Mouse (Mus musculus) 416B (cell line): ENCODE measurements around the gene Fam186b.

ENCODE experiments used
- DNase-seq: peaks from one replicate; pipeline ENCODE4 v3.0.0; 2011; ENCODE audit warnings: low read depth

The Fam186b gene

DNA sequence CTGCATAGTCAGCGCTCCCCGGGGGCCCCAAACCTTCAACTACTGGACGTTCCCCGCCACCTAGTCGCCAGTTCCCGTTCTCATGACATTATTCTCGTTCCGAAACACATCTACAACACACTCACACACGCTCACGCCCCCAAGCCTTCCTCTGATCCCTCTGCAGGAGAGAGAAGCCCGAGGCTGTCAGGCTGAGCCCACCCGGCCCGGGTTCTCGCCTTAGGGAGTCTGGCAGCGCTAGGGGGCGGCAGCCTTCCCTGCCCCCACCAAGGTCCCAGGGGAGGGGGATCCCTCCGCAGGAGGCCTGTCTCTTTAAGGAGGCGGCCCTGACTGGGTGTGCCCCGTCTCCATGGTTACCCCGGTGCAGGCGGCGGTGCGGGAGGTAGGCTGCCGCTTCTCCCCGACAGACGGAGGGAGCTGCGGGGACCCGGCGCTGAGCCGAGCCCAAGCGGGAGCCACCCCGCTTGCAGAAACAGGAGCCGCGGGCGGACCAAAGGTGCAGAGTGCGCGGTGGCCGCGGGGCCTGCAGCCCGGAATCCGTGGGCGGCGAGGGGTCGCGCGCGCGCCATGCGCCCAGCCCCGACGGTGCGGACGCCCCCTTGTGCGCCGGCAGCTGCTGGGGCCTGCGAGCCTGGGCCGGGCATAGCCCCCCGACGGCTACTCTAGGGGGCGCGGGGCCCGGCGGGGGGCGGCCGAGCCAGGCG, 71.3 kb downstream of the Fam186b start, which contains the start of gene Kcnh3:
Gene Kcnh3, plus strand, starts transcription at position 654 of the 704 bp plus-strand sequence.
- DNase-seq = no peak

DNA sequence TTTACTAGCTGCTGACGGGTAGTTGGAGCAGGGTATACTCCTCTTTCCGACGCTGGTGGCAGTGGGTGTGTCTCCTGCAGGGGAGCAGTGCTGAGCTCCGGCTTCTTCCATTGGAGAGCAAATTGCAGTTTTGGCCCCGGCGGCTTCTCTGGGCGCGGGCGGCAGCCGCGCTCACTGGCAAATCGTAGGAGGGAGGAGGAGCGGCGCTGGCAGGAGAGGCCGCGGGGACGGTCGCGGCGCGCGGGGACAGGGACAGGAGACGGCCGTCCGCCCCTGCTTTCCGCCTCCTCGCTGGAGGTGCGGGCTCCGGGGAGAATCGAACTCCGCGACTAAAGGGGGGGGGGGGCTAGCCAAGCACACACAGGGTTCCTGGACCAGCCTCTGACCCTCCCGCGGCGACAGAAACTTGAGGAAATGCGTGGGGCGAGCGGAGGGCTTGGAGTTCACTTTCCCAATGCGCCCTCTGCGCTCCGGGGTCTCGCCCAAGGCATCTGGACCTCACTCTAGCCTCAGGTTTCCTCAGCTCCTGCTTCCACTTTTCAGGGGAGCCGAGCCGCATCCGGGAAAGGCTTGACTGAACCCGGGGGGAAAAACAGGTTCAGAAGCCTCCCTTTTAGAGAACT, 72.0 kb downstream of the Fam186b start:
- DNase-seq = no peak

DNA sequence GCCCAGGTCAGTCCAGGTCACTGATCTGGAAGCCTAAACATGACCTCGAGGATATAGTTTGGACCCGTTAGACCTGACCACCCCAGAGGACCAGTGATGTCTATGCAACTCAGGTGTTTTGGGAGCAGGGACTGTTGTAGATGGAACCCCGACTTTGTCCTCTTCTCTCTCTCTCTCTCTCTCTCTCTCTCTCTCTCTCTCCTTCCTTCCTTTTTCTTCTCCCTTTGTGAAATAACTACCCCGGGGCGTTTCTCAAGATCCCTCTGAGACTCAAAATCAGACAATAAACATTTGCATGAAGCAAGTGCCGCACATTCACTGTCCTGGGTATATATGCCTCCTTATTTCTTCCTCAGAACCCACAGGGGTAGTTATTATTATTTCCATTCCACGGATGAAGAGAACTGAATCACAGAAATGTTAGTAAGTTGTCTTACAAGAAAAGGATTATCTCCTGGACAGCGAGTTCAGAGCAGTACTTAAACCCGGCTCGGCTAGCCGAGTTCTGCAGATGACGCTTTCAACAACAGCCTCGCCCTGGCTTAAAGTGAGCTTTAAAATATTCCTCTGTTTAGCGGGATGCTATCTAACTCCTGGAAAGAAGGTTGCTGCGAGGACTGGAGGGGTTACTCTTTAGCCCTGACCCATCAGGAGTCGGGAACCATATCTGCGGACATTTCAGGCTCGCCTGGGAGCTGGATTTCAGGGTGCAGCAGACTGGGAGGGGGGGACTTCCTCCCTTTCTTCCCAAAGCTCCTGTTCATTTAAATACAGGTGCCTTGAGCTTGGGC, 72.7 kb downstream of the Fam186b start:
- no peak for DNase-seq

DNA sequence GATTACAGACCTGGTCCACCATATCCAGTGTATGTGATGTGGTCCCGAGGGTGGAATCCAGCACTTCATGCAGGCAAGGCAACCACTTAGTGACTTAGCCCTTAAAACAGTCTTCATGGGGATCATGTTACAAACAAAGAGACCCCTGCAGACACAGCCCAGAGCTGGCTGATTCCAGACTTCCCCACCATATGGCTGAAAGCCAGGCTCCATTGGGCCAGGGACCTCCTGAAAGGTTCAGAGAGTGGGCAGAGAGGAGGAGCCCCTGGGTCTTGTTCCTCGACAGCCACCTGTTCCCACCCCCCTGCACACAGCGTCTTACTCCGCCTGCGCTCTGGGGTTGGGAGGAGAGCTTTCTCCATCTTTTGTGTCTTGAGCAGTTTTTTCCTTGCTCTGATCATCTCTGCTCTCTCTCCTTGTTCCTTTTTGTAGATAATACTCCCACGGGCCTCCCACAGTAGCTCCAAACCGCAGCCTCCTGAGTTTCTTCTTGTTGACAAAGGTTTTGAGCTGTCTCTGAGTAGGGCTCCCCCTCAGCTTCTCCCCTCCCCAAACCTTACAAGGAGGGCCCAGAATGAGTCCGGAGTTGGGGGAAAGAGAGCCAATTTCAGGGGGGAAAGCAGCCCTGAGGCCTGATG, 74.3 kb downstream of the Fam186b start:
- no peak for DNase-seq
